Mouse (Mus musculus) olfactory bulb, adult 2 months (tissue): ENCODE measurements at regions not wholly inside any gene's neighbourhood (a gene's known extent, or its start where the extent isn't known, plus 50 kb on each side); places are given as distances from the start of the nearest gene placed in this dataset.

Experiments
- CTCF ChIP-seq: fragments of 200-500 bp; IDR thresholded peaks from 2 replicates; pipeline ENCODE4 v1.5.1; 2012; ENCODE audit warnings: low read depth, mild to moderate bottlenecking, low read length, moderate library complexity; ENCODE audit not compliant: insufficient read depth
- POLR2A ChIP-seq: fragments of 200-500 bp; IDR thresholded peaks from 2 replicates; pipeline ENCODE4 v1.6.1; 2012; ENCODE audit warnings: mild to moderate bottlenecking, low read depth, low read length, moderate library complexity; ENCODE audit not compliant: insufficient read depth

- TF ChIP-seq POLR2A, result no peak
- TF ChIP-seq CTCF, result no peak
These were observed 186.6 kb upstream of the Sp8 start for GRCm38 (mm10) chr12:118659240-118660120.
